Mouse (Mus musculus) brain, adult 10 weeks (tissue): ENCODE results near the gene Padi2. TPM values are rescaled to one million over a fixed set of nuclear protein-coding genes. Genes with fewer than 3 reads are reported as not detected.

Source experiments
- polyA plus RNA-seq: library from polyadenylated mRNA; stranded (reverse); fragments of 350-450 nt; fragmentation: Illumina TruSeq; extraction: RNeasy Lipid Tissue Mini Kit (QIAGEN cat#74804); gene quantifications from one replicate; pipeline ENCODE4 v1.2.3, GENCODE M21; 2015; ENCODE audit warnings: low read depth, low replicate concordance

Gene Padi2
- polyA plus RNA-seq, result 14.9 TPM

GRCm38 (mm10) chr4:140906076-140906826 is at the start of gene Padi2:
Gene Padi2 (plus strand): TSS chr4:140906344.

DNA sequence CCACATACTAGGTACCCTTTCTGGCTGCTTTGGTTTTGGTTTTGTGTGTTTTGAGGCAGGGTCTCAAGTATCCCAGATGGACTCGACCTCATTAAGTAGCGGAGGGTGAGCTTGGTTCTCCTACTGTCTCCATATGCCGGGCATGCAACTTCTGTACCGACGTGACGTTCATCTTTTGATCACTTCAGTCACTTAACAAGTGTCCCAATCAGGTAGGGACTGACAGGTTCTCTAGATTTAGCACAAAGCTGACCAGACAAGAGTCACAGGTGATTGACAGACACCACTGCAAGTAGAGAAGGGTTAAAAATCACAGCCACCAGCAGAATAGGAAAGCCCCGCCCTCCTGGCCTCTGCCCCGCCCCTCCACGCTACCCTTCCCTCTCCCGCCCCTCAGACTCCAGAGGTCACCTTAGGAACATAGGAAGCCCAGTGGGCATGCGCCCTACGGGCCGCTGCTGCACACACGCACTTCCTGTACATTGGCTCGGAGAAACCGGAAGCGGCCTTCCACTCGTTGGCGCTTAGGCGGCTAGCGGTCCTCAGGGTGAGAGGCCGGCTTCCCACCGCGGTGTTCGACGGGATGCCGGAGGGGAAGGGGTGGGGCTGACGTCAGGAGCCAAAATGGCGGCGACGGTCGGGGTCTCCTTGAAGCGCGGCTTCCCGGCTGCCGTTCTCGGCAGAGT is 54.8 kb downstream of the Padi2 start, which contains the start of gene Sdhb:
Sdhb (plus strand) TSS at position 423 of the 686 bp plus-strand sequence.

GRCm38 (mm10) chr4:140986711-140987395 is 80.7 kb downstream of the Padi2 start, which contains the start of gene Atp13a2:
Gene Atp13a2 (plus strand): TSS chr4:140986873.

Other genes starting within 250 kb of the Padi2 start
- 25.9 TPM for gene Arhgef10l, start 240.3 kb upstream of the Padi2 start, polyA plus RNA-seq
- 52.2 TPM for gene Rcc2, start 205.8 kb upstream of the Padi2 start, polyA plus RNA-seq
- gene Padi6, start 163.7 kb upstream of the Padi2 start, polyA plus RNA-seq, result 1.5 TPM
- not detected for gene Padi4, start 132.1 kb upstream of the Padi2 start, polyA plus RNA-seq
- gene Padi3, start 95.7 kb upstream of the Padi2 start, polyA plus RNA-seq, result not detected
- not detected for gene Padi1, start 60.6 kb upstream of the Padi2 start, polyA plus RNA-seq
- gene Sdhb, start 54.9 kb downstream of the Padi2 start, polyA plus RNA-seq, result 312 TPM
- gene Atp13a2, start 80.5 kb downstream of the Padi2 start, polyA plus RNA-seq, result 82.9 TPM
- gene Mfap2, start 104.1 kb downstream of the Padi2 start, polyA plus RNA-seq, result 5.1 TPM
- 37.2 TPM for gene Crocc, start 154.2 kb downstream of the Padi2 start, polyA plus RNA-seq
- 40.7 TPM for gene Necap2, start 172.0 kb downstream of the Padi2 start, polyA plus RNA-seq
- gene Spata21, start 182.0 kb downstream of the Padi2 start, polyA plus RNA-seq, result 0.40 TPM
- 29.3 TPM for gene Szrd1, start 233.4 kb downstream of the Padi2 start, polyA plus RNA-seq
- 14.1 TPM for gene Fbxo42, start 241.6 kb downstream of the Padi2 start, polyA plus RNA-seq